Mouse (Mus musculus): ENCODE data around the gene Nfatc2ip.

The Nfatc2ip gene

GRCm38 (mm10) chr7:126355847-126356597 is 40.5 kb downstream of the Nfatc2ip start:
- no peak for DNase-seq (ENCODE audit: low spot score in 2 of 2)

- no peak for DNase-seq (ENCODE audit: low spot score in 2 of 2)
Measured at GRCm38 (mm10) chr7:126354738-126355614, 41.6 kb downstream of the Nfatc2ip start.

GRCm38 (mm10) chr7:126353994-126354365 is 42.6 kb downstream of the Nfatc2ip start:
- no peak for DNase-seq (ENCODE audit: low spot score in 2 of 2)

GRCm38 (mm10) chr7:126353251-126353993 is 43.1 kb downstream of the Nfatc2ip start:
- no peak for DNase-seq (ENCODE audit: low spot score in 2 of 2)

DNA sequence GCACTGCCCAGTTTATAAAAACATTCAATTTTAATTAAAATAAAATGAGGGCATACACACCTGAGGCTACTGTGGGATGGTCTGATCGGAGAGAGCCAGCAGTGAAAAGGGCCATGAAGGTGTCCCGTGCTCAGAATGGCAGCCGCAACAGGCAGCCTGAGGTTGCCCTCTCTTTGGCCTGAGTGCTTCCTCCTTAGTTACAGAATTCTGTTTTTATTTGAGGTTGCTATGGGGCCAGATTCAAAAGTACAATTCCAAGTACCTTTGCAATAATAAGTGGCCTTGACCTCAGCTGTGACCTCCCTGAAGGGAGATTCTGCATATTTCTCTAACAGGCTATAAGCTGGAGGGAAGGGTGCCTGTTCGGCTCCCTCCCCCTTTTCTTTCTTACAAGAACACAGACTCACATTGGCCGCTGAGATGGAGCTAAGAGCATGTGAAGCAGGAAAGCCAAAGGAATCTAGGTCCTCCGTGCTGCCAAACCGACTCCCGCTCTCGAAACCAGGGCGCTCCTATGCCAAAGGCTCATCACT is 45.1 kb downstream of the Nfatc2ip start:
- DNase-seq (ENCODE audit: low spot score in 2 of 2) = no peak

GRCm38 (mm10) chr7:126350748-126351418 is 45.7 kb downstream of the Nfatc2ip start:
- no peak for DNase-seq (ENCODE audit: low spot score in 2 of 2)

- no peak for DNase-seq (ENCODE audit: low spot score in 2 of 2)
Measured at GRCm38 (mm10) chr7:126348293-126348692, 48.2 kb downstream of the Nfatc2ip start.

GRCm38 (mm10) chr7:126347098-126347497 is 49.4 kb downstream of the Nfatc2ip start:
- no peak for DNase-seq (ENCODE audit: low spot score in 2 of 2)

DNA sequence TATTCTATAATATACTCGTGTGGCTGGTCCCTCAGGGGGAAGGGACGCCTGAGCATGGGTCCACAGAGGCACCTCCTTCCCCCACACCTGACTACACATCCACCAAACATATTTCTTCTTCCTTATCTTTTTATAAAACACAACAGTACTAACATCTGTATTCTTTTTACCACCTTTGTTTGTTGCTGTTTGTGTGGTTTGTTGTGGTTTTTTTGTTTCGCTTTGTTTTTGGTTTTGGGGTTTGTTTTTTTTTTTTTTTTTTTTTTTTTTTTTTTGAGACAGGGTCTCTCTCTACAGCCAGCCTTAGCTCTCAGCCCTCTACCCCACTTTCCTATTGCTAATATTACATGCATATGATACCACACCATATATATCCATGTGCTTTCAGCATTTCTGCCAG is 50.6 kb downstream of the Nfatc2ip start:
- no peak for DNase-seq (ENCODE audit: low spot score in 2 of 2)

DNA sequence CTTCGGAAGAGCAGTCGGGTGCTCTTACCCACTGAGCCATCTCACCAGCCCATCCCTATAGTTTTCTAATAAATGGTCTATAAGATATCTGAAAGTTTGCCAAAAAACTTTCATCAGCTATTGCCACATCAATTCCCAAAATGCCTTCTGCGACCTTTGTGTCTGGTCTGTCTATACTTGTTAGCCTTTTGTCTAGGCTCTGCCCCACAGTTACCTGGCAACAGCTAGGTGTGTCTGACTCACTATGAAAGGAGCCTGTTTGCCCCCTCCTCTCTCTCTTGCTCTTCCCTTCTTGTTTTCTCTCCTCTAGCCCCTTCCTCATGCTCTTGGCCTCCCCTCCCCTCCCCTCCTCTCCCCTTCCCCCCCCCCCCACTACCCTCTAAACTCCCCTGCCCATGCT is 51.0 kb downstream of the Nfatc2ip start:
- DNase-seq (ENCODE audit: low spot score in 2 of 2) = no peak

DNA sequence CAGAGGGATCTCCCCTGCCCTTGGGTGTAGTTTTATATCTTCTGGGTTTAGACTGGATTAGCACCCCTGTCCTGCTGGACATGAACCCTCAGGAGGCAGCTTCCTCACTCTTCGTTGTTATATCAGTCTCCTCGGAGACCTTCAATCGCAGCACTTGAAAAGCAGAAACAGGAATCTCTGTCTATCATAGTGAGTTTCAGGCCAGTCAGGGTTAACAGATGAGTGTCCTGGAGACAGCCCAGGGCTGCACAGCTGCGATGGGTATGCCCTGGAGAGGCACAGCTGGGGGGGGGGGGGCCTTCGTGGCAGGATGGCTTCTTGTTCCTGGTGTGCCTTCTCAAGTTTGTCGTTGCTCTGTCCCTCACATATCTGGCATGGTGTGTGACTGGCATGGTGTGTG is 55.6 kb downstream of the Nfatc2ip start:
- DNase-seq (ENCODE audit: low spot score in 2 of 2) = no peak

DNA sequence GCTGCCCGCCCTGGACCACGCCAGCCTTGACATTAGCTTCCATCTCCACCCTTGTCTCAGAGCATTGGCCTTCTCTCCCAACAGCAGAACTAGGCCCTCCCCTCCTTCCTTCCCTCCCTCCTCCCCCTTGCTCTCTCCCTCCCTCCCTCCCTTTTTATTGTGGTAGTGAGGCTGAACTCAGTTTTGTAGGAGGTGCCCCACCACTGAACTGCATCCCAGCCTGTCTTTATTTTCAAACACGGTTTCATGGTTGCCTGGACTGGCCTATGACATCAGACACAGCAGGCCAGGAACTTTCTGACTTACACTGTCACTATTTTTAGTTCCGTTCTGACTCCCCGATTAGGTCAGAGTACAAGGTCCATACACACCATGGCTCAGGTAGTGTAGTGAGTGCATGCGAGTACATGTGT is 56.3 kb downstream of the Nfatc2ip start:
- DNase-seq (ENCODE audit: low spot score in 2 of 2) = no peak

GRCm38 (mm10) chr7:126339521-126339971 is 57.0 kb downstream of the Nfatc2ip start:
- no peak for DNase-seq (ENCODE audit: low spot score in 2 of 2)

DNA sequence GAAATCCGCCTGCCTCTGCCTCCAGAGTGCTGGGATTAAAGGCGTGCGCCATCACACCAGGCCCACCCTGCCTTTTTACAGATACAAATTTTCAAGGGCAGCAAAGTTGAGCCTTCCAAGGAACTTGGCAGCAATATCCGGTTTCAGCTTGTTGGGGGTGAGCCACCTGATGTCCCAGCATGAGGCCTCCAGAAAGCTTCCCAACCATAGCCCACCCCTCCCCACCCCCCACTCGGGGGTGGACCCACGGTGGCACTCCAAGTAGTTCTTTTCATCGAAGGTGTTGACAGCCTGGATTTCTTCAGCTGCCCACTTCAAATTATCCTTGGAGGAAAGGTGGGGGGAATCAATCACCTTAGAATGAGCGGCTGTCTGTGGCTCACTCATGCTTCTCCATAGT is 57.6 kb downstream of the Nfatc2ip start:
- no peak for DNase-seq (ENCODE audit: low spot score in 2 of 2)

DNA sequence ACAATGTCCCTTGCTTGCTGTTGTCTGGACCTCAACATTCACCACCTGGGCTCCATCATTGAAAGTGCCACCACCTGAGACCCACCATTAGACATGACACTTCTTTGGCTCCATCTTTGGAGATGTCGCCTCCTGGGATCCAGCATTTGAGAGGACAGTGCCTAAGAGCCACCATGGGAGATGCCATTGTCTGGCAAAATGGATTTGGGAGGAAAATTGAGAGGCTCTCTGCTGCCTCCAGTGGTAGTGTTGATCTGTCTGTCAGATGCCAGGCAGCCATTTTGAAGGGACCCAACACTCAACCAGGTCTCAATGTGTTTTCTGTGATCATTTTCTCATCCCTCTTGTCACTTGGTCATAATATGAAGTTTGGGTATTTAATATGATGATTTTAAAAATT is 61.0 kb downstream of the Nfatc2ip start:
- DNase-seq (ENCODE audit: low spot score in 2 of 2) = peak in 1 of 2 experiments; percentile 22

Measured in spleen, postnatal 10 days (tissue).